Mouse (Mus musculus): ENCODE data around the gene Tet3. TPM values are rescaled to one million over a fixed set of nuclear protein-coding genes. Genes with fewer than 3 reads are reported as not detected.

Gene Tet3
- polyA plus RNA-seq, 1 experiment from 2014 or later = 45.1 TPM

DNA sequence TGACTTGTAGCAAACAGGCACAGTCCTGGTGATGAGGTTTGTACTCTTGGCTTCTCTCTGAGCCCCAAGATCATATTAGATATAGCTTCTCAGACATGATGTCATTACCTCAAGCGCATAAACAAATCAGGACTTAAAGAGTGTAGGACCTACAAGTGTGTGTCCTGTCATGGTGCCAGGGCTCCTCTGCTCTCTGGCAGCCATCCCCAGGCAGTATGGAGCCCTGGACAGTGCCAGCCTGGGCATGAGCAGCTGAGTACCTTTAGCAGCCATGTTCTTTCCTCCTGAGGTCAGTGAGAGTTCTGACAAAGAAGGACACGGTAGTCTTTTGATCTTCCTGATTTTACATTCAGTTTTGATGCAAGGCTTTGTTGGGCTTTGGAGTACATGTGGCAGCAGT lies 115.9 kb downstream of the Tet3 start:
- Histone ChIP-seq H3K36me3 (peaks cover 60% of the 10 kb centered on the region), H3K27ac (replicated peaks) (no peak overlapping the region), H3K9me3 (replicated peaks) (no peaks in the 10 kb centered on the region), H3K4me3 (no peak overlapping the region), H3K4me1 (no peaks in the 10 kb centered on the region), H3K27me3 (ENCODE audit: low read depth, poor library complexity, severe bottlenecking) (no peaks in the 10 kb centered on the region)
- no peak for DNase-seq (ENCODE audit: low spot score)
- WGBS = 93% methylated on average over 2 of the region's 2 CpGs

- no peaks in the 10 kb centered on the region for H3K4me1 ChIP-seq
- H3K36me3 ChIP-seq = peaks cover 76% of the 10 kb centered on the region
- no peak overlapping the region for H3K27ac ChIP-seq (replicated peaks)
- H3K4me3 ChIP-seq = no peak overlapping the region
- no peaks in the 10 kb centered on the region for H3K27me3 ChIP-seq (ENCODE audit: low read depth, poor library complexity, severe bottlenecking)
- no peaks in the 10 kb centered on the region for H3K9me3 ChIP-seq (replicated peaks)
- WGBS = 88% methylated on average over 3 of the region's 3 CpGs
- no peak for DNase-seq (ENCODE audit: low spot score)
Observed at GRCm38 (mm10) chr6:83341387-83341786, 117.5 kb downstream of the Tet3 start.

DNA sequence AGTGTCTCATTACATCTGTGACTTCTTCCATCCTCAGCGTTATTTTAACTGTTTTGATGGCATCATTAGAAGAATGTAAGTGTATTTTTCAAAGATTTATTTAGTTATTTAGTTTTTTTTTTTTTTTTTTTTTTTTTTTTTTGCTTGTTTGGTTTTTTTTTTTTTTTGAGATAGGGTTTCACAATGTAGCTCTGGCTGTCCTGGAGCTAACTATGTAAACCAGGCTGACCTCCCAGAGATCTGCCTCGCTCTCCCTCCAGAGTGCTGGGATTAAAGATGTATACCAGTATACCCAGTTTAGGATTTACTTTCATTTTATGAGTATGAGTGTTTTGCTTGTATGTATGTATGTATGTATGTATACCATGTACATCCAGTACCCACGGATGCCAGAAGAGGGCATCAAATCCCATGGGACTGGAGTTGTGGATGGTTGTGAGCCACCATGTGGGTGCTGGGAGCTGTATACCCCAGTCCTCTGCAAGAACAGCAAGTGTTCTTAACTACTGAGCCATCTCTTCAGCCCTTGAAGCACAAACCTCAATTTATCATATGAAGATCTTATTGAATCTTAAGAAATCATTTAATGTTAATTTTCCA lies 131.2 kb downstream of the Tet3 start:
- Histone ChIP-seq H3K4me3 (peak overlapping the region; percentile 97; the same call in 1 of the 2 replicates), H3K36me3 (peaks cover 44% of the 10 kb centered on the region), H3K9me3 (replicated peaks) (no peaks in the 10 kb centered on the region), H3K4me1 (peaks cover 22% of the 10 kb centered on the region), H3K27ac (replicated peaks) (no peak overlapping the region), H3K27me3 (ENCODE audit: low read depth, poor library complexity, severe bottlenecking) (no peaks in the 10 kb centered on the region)
- no peak for DNase-seq (ENCODE audit: low spot score)
- 89% methylated on average over 3 of the region's 3 CpGs for WGBS

- Histone ChIP-seq H3K9me3 (replicated peaks) (no peaks in the 10 kb centered on the region), H3K4me3 (peak overlapping the region; percentile 97), H3K27me3 (ENCODE audit: low read depth, poor library complexity, severe bottlenecking) (no peaks in the 10 kb centered on the region), H3K4me1 (peaks cover 22% of the 10 kb centered on the region), H3K27ac (replicated peaks) (peak overlapping the region; percentile 98; the same call in 1 of the 2 replicates), H3K36me3 (peaks cover 34% of the 10 kb centered on the region)
- WGBS = 78% methylated on average over 6 of the region's 6 CpGs
- no peak for DNase-seq (ENCODE audit: low spot score)
Observed at GRCm38 (mm10) chr6:83326761-83327160, 132.1 kb downstream of the Tet3 start.

- peaks cover 22% of the 10 kb centered on the region for H3K4me1 ChIP-seq
- 11% methylated on average over 6 of the region's 6 CpGs for WGBS
- no peak for DNase-seq (ENCODE audit: low spot score)
- no peaks in the 10 kb centered on the region for H3K9me3 ChIP-seq (replicated peaks)
- H3K27ac ChIP-seq (replicated peaks) = peak overlapping the region; percentile 98
- peaks cover 31% of the 10 kb centered on the region for H3K36me3 ChIP-seq
- peak overlapping the region; percentile 97 for H3K4me3 ChIP-seq
- no peaks in the 10 kb centered on the region for H3K27me3 ChIP-seq (ENCODE audit: low read depth, poor library complexity, severe bottlenecking)
Observed at GRCm38 (mm10) chr6:83326394-83326736, 132.5 kb downstream of the Tet3 start.

DNA sequence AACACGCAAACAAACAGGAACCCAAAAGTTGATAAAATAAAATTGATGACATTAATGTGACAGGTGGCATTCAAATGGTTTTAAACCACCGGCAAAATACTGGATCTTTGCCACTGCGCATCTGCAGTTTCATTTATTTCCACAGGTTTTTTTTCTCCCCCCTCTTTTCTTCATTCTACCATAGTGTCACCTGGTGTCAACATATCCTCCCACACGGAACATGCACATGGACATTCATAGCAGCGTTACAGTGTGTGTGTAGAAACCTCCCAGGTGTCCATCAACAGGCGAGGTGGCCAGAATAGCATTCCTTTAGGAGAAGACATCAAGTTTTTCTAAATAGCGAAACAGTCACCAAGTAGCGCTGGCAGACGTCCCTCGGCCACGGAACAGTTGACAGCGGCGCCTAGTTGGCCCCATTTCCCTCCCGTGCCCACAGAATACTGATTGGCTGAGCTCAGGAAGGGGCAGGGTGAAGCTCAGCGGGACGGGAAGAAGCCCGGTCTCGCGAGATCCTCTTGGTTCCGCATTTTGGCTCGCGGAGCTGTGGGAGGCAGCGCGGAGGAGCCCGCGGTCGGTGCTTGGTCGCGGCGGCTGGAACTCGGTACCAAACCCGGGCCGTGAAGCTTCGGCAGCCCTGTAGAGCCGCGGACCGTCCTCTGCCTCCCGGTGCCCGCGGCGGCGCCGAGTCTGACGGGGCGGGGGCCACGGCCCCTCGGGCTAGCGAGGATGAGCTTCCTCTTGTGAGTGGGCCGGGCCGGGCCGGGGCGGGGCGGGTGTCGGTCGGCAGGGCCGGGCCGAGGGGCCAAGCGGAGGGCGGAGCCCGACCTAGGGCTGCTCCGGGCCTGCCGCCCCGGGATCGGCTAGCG lies 133.1 kb downstream of the Tet3 start, which contains the start of the genes Mthfd2 and Mob1a:
Mthfd2 (minus strand) TSS at position 384 of the 869 bp plus-strand sequence.
Mob1a (plus strand) TSS at position 492 of the 869 bp plus-strand sequence.
- H3K4me1 ChIP-seq = peaks cover 22% of the 10 kb centered on the region
- WGBS = 2% methylated on average over 61 of the region's 65 CpGs
- H3K27ac ChIP-seq (replicated peaks) = peak within 1 kb of the TSS; percentile 98
- peaks cover 24% of the 10 kb centered on the region for H3K36me3 ChIP-seq
- H3K9me3 ChIP-seq (replicated peaks) = no peaks in the 10 kb centered on the region
- H3K4me3 ChIP-seq = peak within 1 kb of the TSS; percentile 97
- peak; percentile 94 for DNase-seq (ENCODE audit: low spot score)
- no peaks in the 10 kb centered on the region for H3K27me3 ChIP-seq (ENCODE audit: low read depth, poor library complexity, severe bottlenecking)

- H3K36me3 ChIP-seq = peaks cover 5% of the 10 kb centered on the region
- no peaks in the 10 kb centered on the region for H3K27me3 ChIP-seq (ENCODE audit: low read depth, poor library complexity, severe bottlenecking)
- H3K4me3 ChIP-seq = no peak overlapping the region
- peaks cover 22% of the 10 kb centered on the region for H3K4me1 ChIP-seq
- 75% methylated on average over 8 of the region's 8 CpGs for WGBS
- no peak overlapping the region for H3K27ac ChIP-seq (replicated peaks)
- no peak for DNase-seq (ENCODE audit: low spot score)
- no peaks in the 10 kb centered on the region for H3K9me3 ChIP-seq (replicated peaks)
Observed at GRCm38 (mm10) chr6:83323652-83324419, 135.0 kb downstream of the Tet3 start.

GRCm38 (mm10) chr6:83322794-83323193 lies 136.1 kb downstream of the Tet3 start:
- Histone ChIP-seq H3K27ac (replicated peaks) (no peak overlapping the region), H3K4me3 (no peak overlapping the region), H3K36me3 (peaks cover under 1% of the 10 kb centered on the region; the same call in 1 of the 2 replicates), H3K9me3 (replicated peaks) (no peaks in the 10 kb centered on the region), H3K4me1 (peaks cover 22% of the 10 kb centered on the region), H3K27me3 (ENCODE audit: low read depth, poor library complexity, severe bottlenecking) (no peaks in the 10 kb centered on the region)
- DNase-seq (ENCODE audit: low spot score) = no peak
- WGBS = 66% methylated on average over 2 of the region's 2 CpGs

DNA sequence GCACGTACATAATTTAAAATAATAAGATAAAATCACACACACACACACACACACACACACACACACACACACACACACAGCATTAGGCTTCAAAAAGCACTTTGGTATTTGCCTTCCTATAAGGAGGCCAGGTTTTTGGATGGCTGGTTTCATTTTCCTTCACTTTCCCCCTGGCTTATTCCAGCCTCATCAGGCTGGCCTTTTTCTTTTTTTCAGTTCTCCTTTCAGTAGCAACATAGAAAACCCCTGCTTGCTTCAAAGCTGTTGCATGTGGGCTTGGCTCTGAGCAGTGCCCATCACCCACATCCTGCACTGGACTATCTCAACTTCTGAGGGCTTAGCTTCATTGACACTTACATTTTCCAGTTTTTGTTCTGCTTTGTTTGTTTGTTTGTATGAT lies 137.0 kb downstream of the Tet3 start:
- Histone ChIP-seq H3K27me3 (ENCODE audit: low read depth, poor library complexity, severe bottlenecking) (no peaks in the 10 kb centered on the region), H3K9me3 (replicated peaks) (no peaks in the 10 kb centered on the region), H3K4me3 (no peak overlapping the region), H3K36me3 (no peaks in the 10 kb centered on the region), H3K27ac (replicated peaks) (no peak overlapping the region), H3K4me1 (peaks cover 20% of the 10 kb centered on the region)
- WGBS = 67% methylated on average over 1 of the region's 1 CpGs
- DNase-seq (ENCODE audit: low spot score) = no peak

- Histone ChIP-seq H3K4me3 (peak overlapping the region; percentile 99), H3K27me3 (ENCODE audit: low read depth, poor library complexity, severe bottlenecking) (no peaks in the 10 kb centered on the region), H3K4me1 (peaks cover 25% of the 10 kb centered on the region), H3K27ac (replicated peaks) (peak overlapping the region; percentile 96), H3K9me3 (replicated peaks) (no peaks in the 10 kb centered on the region), H3K36me3 (peaks cover 12% of the 10 kb centered on the region)
- WGBS = under 1% methylated on average over 52 of the region's 52 CpGs
- peak; percentile 90 for DNase-seq (ENCODE audit: low spot score)
Observed at GRCm38 (mm10) chr6:83317108-83317741, 141.7 kb downstream of the Tet3 start.

DNA sequence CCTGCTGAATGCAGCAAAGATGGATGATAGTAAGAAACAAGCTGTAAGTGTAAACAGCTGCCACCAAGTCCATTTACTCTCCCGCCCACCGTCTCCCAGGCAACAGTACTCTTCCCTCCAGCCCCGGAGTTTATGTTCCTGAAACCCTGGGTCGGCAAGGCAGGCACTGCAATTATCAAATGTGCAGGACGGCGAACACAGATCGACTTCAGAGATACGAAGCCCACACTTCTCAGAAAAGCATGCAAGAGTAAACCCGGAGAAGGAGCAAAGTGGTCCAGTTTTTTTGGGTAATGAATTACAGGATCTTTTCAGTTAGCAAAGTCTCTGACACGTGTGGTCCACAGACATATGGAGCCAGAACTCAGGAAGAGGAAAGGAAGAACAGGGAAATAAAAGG lies 142.9 kb downstream of the Tet3 start:
- Histone ChIP-seq H3K27me3 (ENCODE audit: low read depth, poor library complexity, severe bottlenecking) (no peaks in the 10 kb centered on the region), H3K27ac (replicated peaks) (0 out of 2 replicates have a peak overlapping the region, but pooled peaks have one; percentile 18), H3K4me1 (peaks cover 25% of the 10 kb centered on the region), H3K36me3 (peaks cover 24% of the 10 kb centered on the region), H3K4me3 (peak overlapping the region; percentile 99), H3K9me3 (replicated peaks) (no peaks in the 10 kb centered on the region)
- peak; percentile 52 for DNase-seq (ENCODE audit: low spot score)
- WGBS = 18% methylated on average over 10 of the region's 10 CpGs

DNA sequence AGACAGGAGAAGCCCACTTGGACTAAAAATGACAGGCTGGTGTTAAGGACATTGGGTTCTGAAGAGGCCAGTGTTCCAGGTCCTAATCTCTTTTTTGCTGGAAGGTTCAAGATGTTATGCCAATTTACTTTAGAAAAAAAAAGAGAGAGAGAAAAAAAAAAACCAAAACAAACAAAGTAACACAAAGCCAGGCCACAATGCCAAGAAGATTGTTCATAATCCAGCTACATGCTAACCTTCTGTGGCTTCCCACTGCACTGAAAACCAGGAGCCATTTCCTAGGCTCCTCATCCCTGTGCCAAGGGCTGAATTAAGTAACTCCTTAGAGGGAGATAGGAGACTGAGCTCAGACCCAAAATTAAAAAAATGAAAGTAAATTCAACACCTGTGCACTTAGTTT lies 143.6 kb downstream of the Tet3 start:
- Histone ChIP-seq H3K4me3 (peak overlapping the region; percentile 99), H3K4me1 (peaks cover 25% of the 10 kb centered on the region), H3K27me3 (ENCODE audit: low read depth, poor library complexity, severe bottlenecking) (no peaks in the 10 kb centered on the region), H3K36me3 (peaks cover 31% of the 10 kb centered on the region), H3K27ac (replicated peaks) (no peak overlapping the region), H3K9me3 (replicated peaks) (no peaks in the 10 kb centered on the region)
- DNase-seq (ENCODE audit: low spot score) = no peak

All from midbrain, embryonic 10.5 days (tissue).